Mouse (Mus musculus): ENCODE results near the gene Spata6. TPM values are rescaled to one million over a fixed set of nuclear protein-coding genes. Genes with fewer than 3 reads are reported as not detected.

The Spata6 gene
- polyA plus RNA-seq, 1 experiment = 6.5 TPM

- Histone ChIP-seq H3K79me3 (ENCODE audit: low read depth) (no peaks in the 10 kb centered on the region), H3K27me3 (ENCODE audit: control insufficient read depth, insufficient read depth, insufficient read length) (no peaks in the 10 kb centered on the region), H3K36me3 (ENCODE audit: control insufficient read depth, insufficient read depth) (no peaks in the 10 kb centered on the region), H3K4me3 (ENCODE audit: insufficient read depth, poor library complexity, severe bottlenecking) (no peak overlapping the region), H3ac (ENCODE audit: control insufficient read depth, insufficient read length, low read depth) (no peak overlapping the region), H3K79me2 (ENCODE audit: control insufficient read depth, insufficient read depth) (no peaks in the 10 kb centered on the region)
- TF ChIP-seq MYOD1 (IDR thresholded peaks at IDR 0.05; ENCODE audit: control insufficient read depth, insufficient read length, low read depth) = no peak
- TF ChIP-seq MAX (IDR thresholded peaks at IDR 0.05) = no peak
- no peak for TF ChIP-seq FOSL1 (IDR thresholded peaks at IDR 0.05; ENCODE audit: insufficient read depth, low read length, poor library complexity, severe bottlenecking)
- no peak for TF ChIP-seq CTCF (IDR thresholded peaks at IDR 0.05; ENCODE audit: control insufficient read depth, insufficient read depth, insufficient read length)
- no peak for TF ChIP-seq USF1 (IDR thresholded peaks at IDR 0.05; ENCODE audit: low read depth)
- no peak for TF ChIP-seq CEBPB (IDR thresholded peaks at IDR 0.05; ENCODE audit: low read depth)
- no peak for TF ChIP-seq MYOG (IDR thresholded peaks at IDR 0.05; ENCODE audit: control insufficient read depth, extremely low read depth, insufficient read length)
Measured at GRCm38 (mm10) chr4:111817478-111817877, 97.7 kb downstream of the Spata6 start.

- Histone ChIP-seq H3K27me3 (ENCODE audit: control insufficient read depth, insufficient read depth, insufficient read length) (no peaks in the 10 kb centered on the region), H3ac (ENCODE audit: control insufficient read depth, insufficient read length, low read depth) (no peak overlapping the region), H3K79me3 (ENCODE audit: low read depth) (no peaks in the 10 kb centered on the region), H3K79me2 (ENCODE audit: control insufficient read depth, insufficient read depth) (no peaks in the 10 kb centered on the region), H3K4me3 (ENCODE audit: insufficient read depth, poor library complexity, severe bottlenecking) (no peak overlapping the region), H3K36me3 (ENCODE audit: control insufficient read depth, insufficient read depth) (no peaks in the 10 kb centered on the region)
- TF ChIP-seq CEBPB (IDR thresholded peaks at IDR 0.05; ENCODE audit: low read depth) = peak; percentile 68
- TF ChIP-seq FOSL1 (IDR thresholded peaks at IDR 0.05; ENCODE audit: insufficient read depth, low read length, poor library complexity, severe bottlenecking) = no peak
Measured at GRCm38 (mm10) chr4:111838882-111839281, 119.1 kb downstream of the Spata6 start.

DNA sequence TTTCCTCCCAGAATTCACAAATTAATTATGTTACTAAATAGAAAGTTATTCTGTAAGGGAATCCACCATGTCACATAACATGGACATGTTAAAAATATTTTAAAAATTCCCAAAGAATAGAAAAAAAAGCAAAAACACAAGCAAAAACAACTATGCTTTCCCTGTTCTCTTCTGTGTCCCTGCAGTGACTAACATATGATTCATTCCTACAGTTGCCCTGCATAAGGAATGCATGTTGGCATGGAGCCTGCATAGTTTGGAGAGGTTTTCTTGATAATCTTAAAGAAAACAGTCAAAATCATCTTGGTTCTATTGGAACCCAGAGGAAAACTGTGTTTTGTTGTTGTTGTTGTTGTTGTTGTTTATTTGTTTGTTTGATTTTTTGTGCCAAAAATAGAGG, 132.8 kb downstream of the Spata6 start:
- no peaks in the 10 kb centered on the region for H3K79me3 ChIP-seq (ENCODE audit: low read depth)
- no peaks in the 10 kb centered on the region for H3K27me3 ChIP-seq (ENCODE audit: control insufficient read depth, insufficient read depth, insufficient read length)
- H3K4me3 ChIP-seq (ENCODE audit: insufficient read depth, poor library complexity, severe bottlenecking) = no peak overlapping the region
- H3K36me3 ChIP-seq (ENCODE audit: control insufficient read depth, insufficient read depth) = no peaks in the 10 kb centered on the region
- H3ac ChIP-seq (ENCODE audit: control insufficient read depth, insufficient read length, low read depth) = no peak overlapping the region
- no peaks in the 10 kb centered on the region for H3K79me2 ChIP-seq (ENCODE audit: control insufficient read depth, insufficient read depth)
- TF ChIP-seq CEBPB (IDR thresholded peaks at IDR 0.05; ENCODE audit: low read depth) (no peak), FOSL1 (IDR thresholded peaks at IDR 0.05; ENCODE audit: insufficient read depth, low read length, poor library complexity, severe bottlenecking) (peak; percentile 85), CTCF (IDR thresholded peaks at IDR 0.05; ENCODE audit: control insufficient read depth, insufficient read depth, insufficient read length) (no peak), MYOD1 (IDR thresholded peaks at IDR 0.05; ENCODE audit: control insufficient read depth, insufficient read length, low read depth) (no peak)

DNA sequence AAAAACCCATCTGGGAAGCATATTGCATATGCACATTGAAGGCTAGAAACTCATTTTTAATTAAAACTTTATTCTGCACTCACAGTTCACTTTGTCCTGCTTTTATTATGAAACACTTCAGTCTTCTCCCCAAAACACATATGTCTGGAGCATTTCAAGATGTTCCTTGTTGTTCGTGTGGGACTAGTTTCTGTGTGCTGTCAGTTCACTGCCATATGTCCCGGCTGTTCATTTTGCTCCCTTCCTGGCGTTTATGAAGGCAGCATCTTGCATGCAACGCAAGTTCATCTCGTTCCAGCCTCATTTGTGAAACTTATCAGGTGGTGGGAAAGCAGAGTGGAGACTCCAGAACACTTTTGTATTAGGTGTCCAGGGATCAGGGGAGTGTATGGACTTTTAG, 146.9 kb downstream of the Spata6 start:
- no peaks in the 10 kb centered on the region for H3K79me3 ChIP-seq (ENCODE audit: low read depth)
- TF ChIP-seq USF1 (IDR thresholded peaks at IDR 0.05; ENCODE audit: low read depth) (no peak), MYOD1 (IDR thresholded peaks at IDR 0.05; ENCODE audit: control insufficient read depth, insufficient read length, low read depth) (no peak), FOSL1 (IDR thresholded peaks at IDR 0.05; ENCODE audit: insufficient read depth, low read length, poor library complexity, severe bottlenecking) (no peak), CEBPB (IDR thresholded peaks at IDR 0.05; ENCODE audit: low read depth) (no peak), CTCF (IDR thresholded peaks at IDR 0.05; ENCODE audit: control insufficient read depth, insufficient read depth, insufficient read length) (no peak), MAX (IDR thresholded peaks at IDR 0.05) (no peak), MYOG (IDR thresholded peaks at IDR 0.05; ENCODE audit: control insufficient read depth, extremely low read depth, insufficient read length) (no peak)
- no peak overlapping the region for H3K4me3 ChIP-seq (ENCODE audit: insufficient read depth, poor library complexity, severe bottlenecking)
- no peak overlapping the region for H3ac ChIP-seq (ENCODE audit: control insufficient read depth, insufficient read length, low read depth)
- H3K79me2 ChIP-seq (ENCODE audit: control insufficient read depth, insufficient read depth) = no peaks in the 10 kb centered on the region
- no peaks in the 10 kb centered on the region for H3K36me3 ChIP-seq (ENCODE audit: control insufficient read depth, insufficient read depth)
- no peaks in the 10 kb centered on the region for H3K27me3 ChIP-seq (ENCODE audit: control insufficient read depth, insufficient read depth, insufficient read length)

DNA sequence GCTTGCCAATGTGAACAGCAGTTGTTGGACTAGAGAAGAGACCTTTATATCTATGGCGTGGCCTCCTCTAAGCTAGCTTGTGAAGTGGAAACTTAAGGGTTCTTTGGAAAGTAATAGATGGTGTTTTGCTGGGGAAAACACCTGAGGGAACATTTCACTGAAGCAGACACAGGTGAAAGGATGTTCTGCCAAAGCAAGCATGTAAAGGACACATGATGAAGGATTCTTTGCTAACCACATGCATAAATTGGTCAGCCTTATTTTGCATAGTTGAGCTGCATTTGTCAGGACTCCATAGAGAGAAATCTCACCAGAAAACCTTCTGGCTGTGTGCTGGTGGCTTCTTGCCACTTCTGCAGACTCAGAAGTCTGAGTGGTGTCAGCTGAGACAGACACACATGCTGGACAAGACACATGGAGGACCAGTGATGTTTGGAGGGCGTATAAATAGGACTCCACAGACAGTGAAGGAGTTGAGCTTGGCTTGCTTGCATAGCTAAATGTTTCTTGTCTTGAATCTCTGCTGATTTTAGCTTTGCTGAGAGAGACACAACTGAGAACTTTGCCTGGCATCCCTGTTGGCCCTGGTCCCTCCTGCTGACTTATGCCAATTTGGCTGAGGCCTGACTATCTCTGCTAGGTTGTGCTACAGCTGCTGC, 148.1 kb downstream of the Spata6 start:
- H3K36me3 ChIP-seq (ENCODE audit: control insufficient read depth, insufficient read depth) = no peaks in the 10 kb centered on the region
- H3K79me2 ChIP-seq (ENCODE audit: control insufficient read depth, insufficient read depth) = no peaks in the 10 kb centered on the region
- no peak for TF ChIP-seq MYOG (IDR thresholded peaks at IDR 0.05; ENCODE audit: control insufficient read depth, extremely low read depth, insufficient read length)
- TF ChIP-seq MYOD1 (IDR thresholded peaks at IDR 0.05; ENCODE audit: control insufficient read depth, insufficient read length, low read depth) = no peak
- no peak for TF ChIP-seq MAX (IDR thresholded peaks at IDR 0.05)
- TF ChIP-seq CEBPB (IDR thresholded peaks at IDR 0.05; ENCODE audit: low read depth) = no peak
- TF ChIP-seq USF1 (IDR thresholded peaks at IDR 0.05; ENCODE audit: low read depth) = no peak
- no peak for TF ChIP-seq FOSL1 (IDR thresholded peaks at IDR 0.05; ENCODE audit: insufficient read depth, low read length, poor library complexity, severe bottlenecking)
- no peak for TF ChIP-seq CTCF (IDR thresholded peaks at IDR 0.05; ENCODE audit: control insufficient read depth, insufficient read depth, insufficient read length)
- no peak overlapping the region for H3K4me3 ChIP-seq (ENCODE audit: insufficient read depth, poor library complexity, severe bottlenecking)
- H3ac ChIP-seq (ENCODE audit: control insufficient read depth, insufficient read length, low read depth) = no peak overlapping the region
- H3K79me3 ChIP-seq (ENCODE audit: low read depth) = no peaks in the 10 kb centered on the region
- H3K27me3 ChIP-seq (ENCODE audit: control insufficient read depth, insufficient read depth, insufficient read length) = no peaks in the 10 kb centered on the region

Other genes with a start within 250 kb of the Spata6 start
- gene Slc5a9, start 182.9 kb downstream of the Spata6 start, polyA plus RNA-seq (2012; fragmentation: generic; extraction: Trizol) = not detected
- not detected for gene Skint8, start 199.4 kb downstream of the Spata6 start, polyA plus RNA-seq (2012; fragmentation: generic; extraction: Trizol)